Comparison of ENCODE assay signal across 8 mouse cellular contexts in the genomic region with DNA sequence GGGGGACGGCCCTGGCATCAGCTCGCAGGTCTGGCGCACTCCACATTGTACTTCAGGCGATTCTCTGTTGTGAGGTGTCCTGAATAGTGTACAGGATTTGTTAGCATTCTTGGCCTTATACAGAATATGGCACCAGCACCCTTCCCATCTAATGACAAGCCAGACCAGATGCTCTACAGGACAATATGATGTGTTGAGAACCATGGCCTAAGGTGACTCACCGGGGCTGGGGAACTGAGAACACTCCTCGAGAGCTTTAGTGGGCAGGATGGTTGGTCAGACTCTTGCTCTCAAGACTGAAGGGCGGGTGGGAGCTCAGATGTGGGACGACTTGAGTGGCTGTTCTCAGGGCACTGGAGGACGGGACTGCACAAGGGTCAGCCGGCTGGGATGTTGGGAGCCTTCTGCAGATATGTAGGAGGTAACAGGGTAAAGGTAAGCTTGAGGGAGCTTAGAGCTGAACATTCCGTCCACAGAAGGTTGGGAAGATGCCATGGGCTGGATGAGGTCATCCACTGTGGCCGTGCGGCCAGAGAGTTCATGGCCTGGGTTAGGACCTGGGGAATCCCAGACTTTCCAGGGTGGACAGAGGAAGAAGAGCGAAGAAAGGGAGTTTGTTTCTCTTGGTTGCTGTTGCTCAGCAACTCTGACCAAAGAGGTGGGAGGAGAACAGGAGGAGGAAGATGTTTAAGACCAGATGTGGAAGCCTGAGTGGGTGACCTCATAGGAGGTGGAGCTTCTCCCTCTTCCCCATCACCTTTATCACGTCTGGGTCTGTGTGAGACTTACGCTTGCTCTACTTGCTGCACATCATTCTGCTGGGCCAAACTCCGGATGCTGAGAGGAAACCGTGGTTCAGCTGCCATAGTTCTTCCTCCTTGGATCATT.
DNase-seq lines count a peak whose midpoint lies in the region; ATAC-seq lines count a peak whose summit lies in the region.

No protein-coding gene starts in this region.

- no peak overlapping the region for H3K4me2 ChIP-seq in embryonic facial prominence, embryonic 13.5 days

- DNase-seq in embryonic facial prominence, embryonic 10.5 days (ENCODE audit: low spot score), result no peak
- peak; percentile 46 for DNase-seq in MN1 (ENCODE audit: low spot score)
- DNase-seq in heart, adult 9 months (ENCODE audit: low spot score in 2 of 2), result peak; percentile 68 to 76
- DNase-seq in kidney, postnatal 36 days, result peak; percentile 83 to 91
- DNase-seq in thymus, postnatal 0 days (ENCODE audit: low spot score), result no peak
- no peak for DNase-seq in spleen, postnatal 4 days (ENCODE audit: low spot score in 2 of 2)

- no peaks in the 10 kb centered on the region for H3K27me3 ChIP-seq in embryonic facial prominence, embryonic 13.5 days
- H3K27me3 ChIP-seq in embryonic facial prominence, embryonic 10.5 days (replicated peaks; ENCODE audit: low read depth, poor library complexity, severe bottlenecking), result no peaks in the 10 kb centered on the region

- no peak for ATAC-seq in embryonic facial prominence, embryonic 13.5 days (ENCODE audit: insufficient number of reproducible peaks, insufficient read depth, low FRiP score, low TSS enrichment, low read depth)
- ATAC-seq in erythroblast, adult 5-6 weeks (replicated peaks; ENCODE audit: low FRiP score, poor library complexity, severe bottlenecking), result no peak

- H3K4me3 ChIP-seq in embryonic facial prominence, embryonic 13.5 days, result no peak overlapping the region
- no peak overlapping the region for H3K4me3 ChIP-seq in embryonic facial prominence, embryonic 10.5 days

- no peaks in the 10 kb centered on the region for H3K36me3 ChIP-seq in embryonic facial prominence, embryonic 13.5 days
- H3K36me3 ChIP-seq in embryonic facial prominence, embryonic 10.5 days (replicated peaks), result no peaks in the 10 kb centered on the region

- H3K27ac ChIP-seq in embryonic facial prominence, embryonic 13.5 days, result 0 out of 2 replicates have a peak overlapping the region, but pooled peaks have one; percentile 11
- no peak overlapping the region; the same call in 1 of the 2 replicates for H3K27ac ChIP-seq in embryonic facial prominence, embryonic 10.5 days (replicated peaks)

- peaks cover 46% of the 10 kb centered on the region for H3K4me1 ChIP-seq in embryonic facial prominence, embryonic 13.5 days
- peaks cover 62% of the 10 kb centered on the region for H3K4me1 ChIP-seq in embryonic facial prominence, embryonic 10.5 days

- no peaks in the 10 kb centered on the region for H3K9me3 ChIP-seq in embryonic facial prominence, embryonic 13.5 days
- no peaks in the 10 kb centered on the region for H3K9me3 ChIP-seq in embryonic facial prominence, embryonic 10.5 days

- WGBS in embryonic facial prominence, embryonic 13.5 days, result 83% methylated on average over 18 of the region's 18 CpGs
- WGBS in embryonic facial prominence, embryonic 10.5 days, result 86% methylated on average over 18 of the region's 18 CpGs

- no peak overlapping the region for H3K9ac ChIP-seq in embryonic facial prominence, embryonic 13.5 days

Comparison
In these comparisons a context has a peak if more than half of its experiments do, and no peak if none do; other contexts are left out.
1. DNase-seq: peak in MN1 (single experiment), heart, adult 9 months (2 of 2) and kidney, postnatal 36 days (2 of 2); none in embryonic facial prominence, embryonic 10.5 days (single experiment), thymus, postnatal 0 days (single experiment) and spleen, postnatal 4 days (0 of 2).